Mouse (Mus musculus) left cerebral cortex, postnatal 10 days (tissue): ENCODE data around the gene Larp4. TPM values are rescaled to one million over a fixed set of nuclear protein-coding genes. Genes with fewer than 3 reads are reported as not detected.
"Not testable (repeated sequence)": the region's sequence is repeated elsewhere in the genome, so short reads cannot be mapped to it uniquely, and the experiment has no call there.

Experiments used
- DNase-seq, 2 experiments: peaks; one replicate each; pipeline ENCODE4 v3.0.0; 2021 to 2022; ENCODE audit warnings: low spot score in 2 of 2, mixed read lengths in 1 of 2; ENCODE audit errors: extremely low spot score in 1 of 2
- intact Hi-C: fragments of 180-260 bp; cut with DNase I; formaldehyde crosslinking; loops from one replicate; pipeline ENCODE4 v1.15.1; 2025
- total RNA-seq, 2 experiments: library from RNA; stranded (reverse); gene quantifications; 2 replicates each; pipeline ENCODE4 v1.2.3; 2021

Gene Larp4
- total RNA-seq, result 10 to 100 TPM; 47.2 to 53.2 TPM

DNA sequence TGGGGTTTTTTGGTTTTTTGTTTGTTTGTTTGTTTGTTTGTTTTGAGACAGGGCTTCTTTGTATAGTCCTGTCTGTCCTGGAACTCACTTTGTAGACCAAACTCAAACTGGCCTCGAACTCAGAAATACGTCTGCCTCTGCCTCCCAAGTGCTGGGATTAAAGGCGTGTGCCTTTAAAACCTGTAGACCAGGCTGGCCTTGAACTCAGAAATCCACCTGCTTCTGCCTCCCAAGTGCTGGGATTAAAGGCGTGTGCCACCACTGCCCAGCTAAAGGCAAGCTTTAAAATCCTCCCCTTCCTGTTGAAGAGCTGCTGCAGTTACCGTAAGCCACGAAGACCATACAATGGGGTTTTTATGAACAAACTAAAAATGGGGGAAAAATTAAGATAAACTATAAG lies at the start of gene Larp4:
Gene Larp4 (plus strand): TSS at position 301 of the 400 bp plus-strand sequence.
- intact Hi-C loops, DNase-seq: not testable (repeated sequence)

DNA sequence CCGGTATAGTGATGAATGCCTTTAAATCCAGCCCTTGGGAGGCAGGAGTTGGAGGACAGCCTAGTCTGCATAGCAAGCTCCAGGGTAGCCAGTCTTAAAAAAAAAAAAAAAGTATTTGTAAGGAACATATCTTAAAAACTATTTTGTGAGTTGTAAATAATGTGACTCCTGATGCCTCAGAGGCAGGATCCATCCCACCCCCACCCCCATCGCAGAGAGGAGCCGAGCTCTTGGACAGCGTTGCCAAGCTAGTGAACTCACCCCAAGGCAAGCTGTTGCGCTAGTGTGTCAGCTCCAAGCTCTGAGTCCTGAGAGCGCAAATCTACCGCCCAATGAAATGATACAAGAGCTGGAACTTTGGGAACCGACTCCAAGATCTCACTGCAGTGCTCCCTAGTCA lies 38.6 kb upstream of the Larp4 start:
- intact Hi-C loops, result no loop called here
- no peak for DNase-seq

DNA sequence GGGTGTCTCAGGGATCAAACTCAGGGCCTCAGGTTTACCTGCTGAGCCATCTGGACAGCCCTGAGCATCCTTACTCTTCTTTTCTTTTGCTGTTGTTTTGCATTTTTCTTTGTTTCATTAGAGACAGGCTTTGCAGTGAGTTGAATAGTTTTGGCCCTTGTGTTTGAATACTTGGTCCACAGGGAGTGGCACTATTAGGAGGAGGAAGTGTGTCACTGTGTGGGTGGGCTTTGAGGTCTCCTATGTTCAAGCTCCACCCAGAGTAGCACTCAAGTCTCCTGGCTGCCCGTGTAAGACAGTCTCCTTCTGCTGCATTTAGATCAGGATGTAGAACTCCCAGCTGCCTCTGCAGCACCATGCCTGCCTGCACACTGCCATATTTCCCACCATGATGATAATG lies 35.4 kb upstream of the Larp4 start:
- DNase-seq, result no peak
- intact Hi-C loops, result no loop called here

DNA sequence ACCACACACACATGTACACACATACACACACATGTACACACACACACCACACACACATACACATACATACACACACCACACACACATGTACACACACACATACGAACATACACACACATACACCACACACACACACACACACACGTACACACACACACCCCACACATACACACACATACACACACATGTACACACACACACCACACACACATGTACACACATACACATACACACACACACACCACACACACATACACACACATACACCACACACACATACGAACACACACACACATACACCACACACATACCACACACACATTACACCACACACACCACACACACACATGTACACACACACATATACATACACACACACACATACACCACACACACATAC lies 33.2 kb upstream of the Larp4 start:
- intact Hi-C loops, result no loop called here

DNA sequence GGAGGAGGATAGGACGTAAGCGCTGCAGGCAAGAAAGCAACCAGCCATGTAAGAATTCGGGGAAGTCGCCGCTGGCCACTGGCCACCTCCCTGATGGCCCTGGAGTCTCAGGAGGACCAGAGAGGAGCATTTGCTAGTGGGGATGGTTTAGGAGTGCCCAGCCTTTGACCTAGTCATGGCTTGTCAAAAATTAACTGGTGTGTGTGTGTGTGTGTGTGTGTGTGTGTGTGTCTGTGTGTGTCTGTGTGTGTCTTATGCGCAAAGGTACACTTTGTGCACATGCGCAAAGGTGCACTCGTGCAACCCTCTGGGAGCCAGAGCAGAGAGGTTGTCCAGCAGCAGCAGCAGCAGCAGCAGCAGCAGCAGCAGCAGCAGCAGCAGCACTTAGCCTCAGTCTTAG lies 32.0 kb upstream of the Larp4 start:
- DNase-seq, result no peak
- intact Hi-C loops, result no loop called here

More for the DNA sequence above, 33.2 kb upstream of the Larp4 start:
- DNase-seq, result no peak

DNA sequence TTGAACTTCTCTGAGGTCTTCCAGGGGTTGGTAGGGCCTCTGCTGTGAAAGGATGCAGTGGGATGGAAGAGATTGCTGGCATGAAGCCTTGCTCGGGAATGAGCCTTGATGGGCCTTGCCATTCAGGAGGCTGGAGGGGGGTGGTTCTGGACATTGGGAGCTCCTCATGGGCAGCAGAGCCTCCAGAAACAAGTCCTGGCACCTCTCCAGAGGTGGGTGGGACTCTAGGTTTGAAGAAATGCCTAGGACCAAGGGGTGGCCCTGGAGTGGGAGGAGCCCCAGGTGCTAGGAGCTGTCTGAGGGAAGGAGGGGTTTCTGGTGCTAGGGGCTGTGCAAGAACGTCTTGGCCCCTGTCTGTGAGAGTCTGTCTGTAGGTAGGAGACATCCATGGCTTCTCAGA lies 29.4 kb upstream of the Larp4 start:
- peak in 1 of 2 experiments; percentile 37 for DNase-seq
- intact Hi-C loops, result no loop called here

DNA sequence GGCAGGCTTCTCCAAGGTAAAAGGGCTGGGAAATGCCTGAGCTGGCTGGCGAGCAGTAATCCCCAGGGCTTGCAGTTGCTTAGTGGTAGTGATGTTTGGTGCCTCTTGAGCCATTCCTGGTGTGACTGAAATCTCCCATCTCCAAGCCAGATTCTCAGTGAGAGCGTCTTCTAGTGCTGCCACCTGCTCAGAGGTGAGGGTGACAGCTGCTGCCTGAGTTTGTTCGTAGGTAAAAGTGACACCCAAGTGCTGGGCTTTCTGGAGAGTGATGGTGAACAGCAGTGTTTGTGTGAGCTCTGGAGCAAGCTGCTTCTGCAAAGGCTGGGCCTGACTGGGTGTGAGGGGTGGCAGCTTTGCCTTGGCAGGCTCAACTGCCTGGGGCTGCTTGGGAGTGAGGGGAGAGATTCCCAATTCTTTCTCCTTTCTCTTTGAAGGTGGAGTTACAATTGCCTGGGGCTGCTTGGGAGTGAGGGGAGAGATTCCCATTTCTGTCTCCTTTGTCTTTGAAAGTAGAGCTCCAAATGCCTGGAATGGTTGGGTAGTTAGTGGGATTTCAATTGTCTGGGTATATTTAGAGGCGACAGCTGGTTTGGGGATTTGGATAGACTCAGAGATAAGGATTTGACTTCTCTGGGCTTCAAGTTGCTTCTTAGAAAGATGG lies 28.8 kb upstream of the Larp4 start:
- DNase-seq, result no peak
- intact Hi-C loops, result no loop called here

DNA sequence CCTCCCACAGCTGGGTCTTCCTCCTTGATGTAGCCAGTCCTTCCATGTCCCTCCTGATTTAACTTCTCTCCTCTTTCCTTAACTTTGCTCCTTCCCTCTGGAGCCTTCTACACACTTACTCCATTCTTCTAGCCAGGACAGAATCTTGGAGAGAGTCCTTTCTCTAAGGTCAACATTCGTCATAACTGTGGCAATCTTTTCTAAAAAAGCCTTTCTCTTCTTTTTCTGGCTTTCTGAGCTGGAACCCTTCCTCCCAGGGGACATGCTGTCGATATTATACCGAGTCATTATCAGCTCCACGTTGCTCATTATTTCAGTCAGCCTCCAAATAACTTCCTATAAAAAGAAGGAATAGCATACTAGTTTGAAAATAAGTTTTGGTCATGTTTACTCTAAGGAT lies 14.5 kb upstream of the Larp4 start:
- intact Hi-C loops, result no loop called here
- DNase-seq, result no peak

DNA sequence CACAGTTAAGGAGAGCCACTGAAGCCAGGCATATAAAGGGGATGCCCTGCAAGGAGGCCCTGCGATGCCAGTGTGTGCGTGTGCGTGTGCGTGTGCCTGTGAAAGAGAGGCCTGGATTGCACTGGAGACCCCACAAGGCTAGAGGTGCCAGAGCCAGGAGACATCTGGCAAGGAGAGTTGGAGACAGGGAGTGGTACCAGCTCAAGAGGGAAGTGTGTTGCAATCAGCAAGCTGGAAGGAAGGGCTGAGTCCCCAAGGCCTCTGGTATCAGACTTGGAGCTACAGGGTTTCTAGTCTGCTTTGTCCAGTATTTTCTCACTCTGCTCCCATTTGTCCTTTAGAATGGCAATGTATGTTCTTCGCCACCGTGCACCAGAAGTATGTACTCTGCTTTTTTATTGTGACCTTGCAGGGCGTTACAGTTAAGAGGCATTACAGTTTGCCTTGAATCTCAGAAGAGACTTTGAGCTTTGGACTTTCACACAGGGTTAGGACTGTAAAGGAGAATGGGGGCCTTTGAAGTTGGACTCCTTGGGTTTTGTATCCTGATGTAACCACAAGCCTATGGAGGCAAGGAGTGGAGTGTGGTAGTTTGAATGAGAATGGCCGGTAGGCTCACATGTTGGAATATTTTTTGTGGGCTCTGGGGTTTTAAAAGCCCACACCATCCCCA lies 4.6 kb upstream of the Larp4 start:
- intact Hi-C loops, result no loop called here
- no peak for DNase-seq

DNA sequence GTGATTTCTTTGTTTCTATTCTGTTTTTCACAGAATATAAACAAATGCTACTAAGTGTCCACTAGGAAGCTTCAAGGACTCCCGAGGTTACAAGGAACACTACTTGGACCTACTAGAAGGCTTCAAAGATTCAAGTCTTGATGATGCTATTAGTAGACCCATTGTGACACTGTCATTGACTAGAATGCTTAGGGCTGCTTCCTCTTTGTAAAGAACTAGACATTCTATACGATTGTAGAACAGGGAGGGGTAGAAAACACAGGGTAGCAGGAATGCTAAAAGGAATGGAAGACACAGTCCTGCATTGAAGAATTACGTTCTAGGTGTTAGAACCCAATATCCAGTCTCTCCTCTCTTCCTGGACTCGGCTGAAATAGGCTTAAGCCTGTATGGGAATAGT lies 2.9 kb upstream of the Larp4 start, which contains the start of gene Fam186a:
Gene Fam186a (minus strand): TSS at position 101 of the 400 bp plus-strand sequence.
- no peak for DNase-seq
- intact Hi-C loops, result no loop called here

DNA sequence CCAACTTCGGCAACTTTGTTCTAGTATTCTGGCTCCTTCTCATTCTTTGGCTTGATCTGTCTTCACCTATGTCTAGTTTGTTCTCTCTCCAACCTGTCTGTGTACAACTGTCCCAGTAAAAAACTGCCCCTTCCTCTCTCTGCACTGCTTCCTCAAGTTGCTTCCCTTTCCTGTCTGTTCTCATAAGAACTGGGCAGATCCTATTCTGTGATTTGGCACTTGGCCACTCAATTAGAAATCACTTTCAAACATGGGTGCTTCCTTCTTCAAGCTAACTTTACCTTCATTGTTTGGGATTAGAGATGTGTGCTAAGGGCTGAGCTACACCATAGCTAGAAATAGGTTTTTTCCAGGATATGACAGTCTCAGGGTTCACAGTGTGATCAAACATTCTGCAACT lies 741 bp downstream of the Larp4 start:
- intact Hi-C loops, result no loop called here
- no peak for DNase-seq

DNA sequence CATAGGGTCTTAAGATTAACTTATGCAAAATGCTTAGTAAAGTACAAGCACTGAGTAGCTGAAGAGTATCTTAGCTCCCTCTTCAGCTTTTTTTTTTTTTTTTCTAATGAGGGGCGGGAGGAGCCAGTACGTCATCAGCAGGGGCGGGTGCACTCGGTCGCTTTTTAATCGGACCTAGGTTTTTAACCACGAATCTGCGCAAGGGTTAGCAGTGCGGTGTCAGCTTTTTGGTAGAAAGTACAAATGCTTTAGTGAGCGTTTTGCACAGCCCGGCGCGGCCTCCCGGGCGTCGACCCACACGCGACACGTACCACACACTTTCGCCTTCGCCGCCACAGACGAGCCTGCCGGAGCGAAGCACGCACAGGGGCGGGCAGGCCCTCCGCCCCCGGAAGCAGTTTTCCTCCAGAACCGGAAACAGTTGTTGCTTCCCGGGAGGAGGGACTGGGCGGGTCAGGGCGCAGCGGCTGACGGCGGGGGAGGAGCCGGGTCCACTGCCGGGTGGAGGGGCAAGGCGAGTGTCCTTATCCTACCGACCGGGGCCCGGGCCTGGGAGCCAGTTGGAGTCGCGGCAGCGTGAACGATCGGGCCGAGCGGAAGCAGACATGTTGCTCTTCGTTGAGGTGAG lies 2.6 kb downstream of the Larp4 start:
- intact Hi-C loops, result no loop called here
- DNase-seq, result peak; percentile 92 to 98

DNA sequence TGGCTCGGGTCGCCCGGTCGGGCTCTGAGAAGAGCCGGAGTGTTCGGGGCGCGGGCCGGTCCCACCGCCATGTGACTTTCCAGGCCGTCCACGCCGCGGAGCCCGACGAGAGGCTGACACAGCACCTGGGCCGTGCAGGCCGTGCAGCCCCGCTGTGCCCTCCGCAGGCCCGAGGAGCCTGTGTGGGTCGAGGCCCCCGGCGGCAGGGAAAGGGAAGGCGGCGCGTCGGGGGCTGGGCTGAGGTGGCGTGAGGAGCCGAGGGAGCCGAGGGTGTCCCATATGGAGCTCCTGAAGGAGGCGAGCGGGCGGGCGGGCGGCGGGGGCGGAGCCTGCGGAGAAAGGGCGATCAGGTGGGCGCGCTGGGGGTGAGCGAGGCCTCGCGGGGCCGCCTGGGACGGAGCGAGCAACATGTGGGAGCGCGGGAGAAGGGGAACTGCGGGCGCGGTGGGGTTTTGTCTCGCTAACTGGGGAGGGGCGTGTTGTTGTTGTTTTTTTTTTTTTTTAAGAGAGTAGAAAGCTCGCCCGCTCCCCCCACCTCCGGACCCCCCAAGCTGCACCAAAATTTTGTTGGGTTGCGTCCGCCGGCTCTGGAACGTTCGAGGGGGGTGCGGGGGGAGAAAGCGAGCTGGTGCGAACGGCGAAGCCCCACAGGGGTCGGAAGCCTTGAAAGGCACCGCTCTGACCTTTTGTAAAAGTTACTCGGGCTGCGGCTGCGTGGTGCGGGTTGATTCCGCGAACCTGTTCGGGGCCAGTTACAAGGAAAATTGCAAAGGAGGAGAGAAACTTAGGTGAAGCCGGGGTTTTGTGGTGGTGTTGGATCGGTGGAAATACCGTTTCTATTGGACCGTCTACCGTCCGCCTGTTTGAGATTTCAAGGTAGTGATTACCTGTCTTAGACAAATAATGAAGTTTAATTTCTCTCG lies 3.4 kb downstream of the Larp4 start:
- DNase-seq, result peak; percentile 8 to 82
- intact Hi-C loops, result no loop called here

DNA sequence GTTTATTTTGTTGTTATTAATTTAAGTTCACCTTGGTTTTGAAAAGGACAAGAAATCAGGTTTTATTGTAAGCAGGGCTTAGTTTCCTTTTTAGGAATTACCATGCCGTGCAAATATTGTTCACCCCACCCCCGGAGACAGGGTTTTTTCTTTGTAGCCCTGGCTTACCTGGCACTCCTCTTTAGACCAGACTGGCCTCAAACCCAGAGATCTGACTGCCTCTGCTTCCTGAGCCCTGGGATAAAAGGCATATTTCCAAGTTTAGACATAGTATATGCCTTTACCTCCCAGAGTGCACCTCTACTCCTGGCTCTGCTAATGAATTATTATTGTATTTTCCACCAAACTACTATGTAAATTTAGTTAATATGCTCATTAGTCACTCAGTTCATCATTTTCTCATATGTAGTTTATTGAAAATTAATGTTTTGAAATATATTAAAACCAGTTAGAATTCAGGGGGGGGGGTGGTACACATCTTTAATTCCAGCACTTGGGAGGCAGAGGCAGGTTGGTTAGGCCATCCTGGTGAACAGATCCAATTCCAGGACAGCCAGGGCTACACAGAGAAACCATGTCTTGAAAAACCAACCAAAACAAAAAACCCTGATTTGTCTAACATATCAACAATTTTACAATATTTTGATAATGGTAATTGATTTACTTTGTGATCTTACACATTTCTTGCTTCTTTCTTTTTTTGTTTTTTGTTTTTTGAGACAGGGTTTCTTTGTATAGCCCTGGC lies 4.8 kb downstream of the Larp4 start:
- intact Hi-C loops, result no loop called here
- DNase-seq, result no peak

DNA sequence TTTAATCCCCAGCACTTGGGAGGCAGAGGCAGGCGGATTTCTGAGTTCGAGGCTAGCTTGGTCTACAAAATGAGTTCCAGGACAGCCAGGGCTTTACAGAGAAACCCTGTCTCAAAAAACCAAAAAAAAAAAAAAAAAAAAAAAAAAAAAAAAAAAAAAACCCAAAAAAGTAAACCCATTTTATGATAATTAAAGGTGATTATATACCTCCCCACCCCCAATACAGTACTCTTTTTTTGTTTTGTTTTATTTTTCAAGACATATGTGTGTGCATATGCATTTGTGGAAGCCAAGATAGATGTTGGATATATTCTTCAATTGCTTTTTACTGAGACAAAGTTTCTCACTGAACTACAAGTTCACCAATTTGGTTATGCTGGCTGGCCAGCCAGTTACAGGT lies 6.3 kb downstream of the Larp4 start:
- intact Hi-C loops, DNase-seq: not testable (repeated sequence)

DNA sequence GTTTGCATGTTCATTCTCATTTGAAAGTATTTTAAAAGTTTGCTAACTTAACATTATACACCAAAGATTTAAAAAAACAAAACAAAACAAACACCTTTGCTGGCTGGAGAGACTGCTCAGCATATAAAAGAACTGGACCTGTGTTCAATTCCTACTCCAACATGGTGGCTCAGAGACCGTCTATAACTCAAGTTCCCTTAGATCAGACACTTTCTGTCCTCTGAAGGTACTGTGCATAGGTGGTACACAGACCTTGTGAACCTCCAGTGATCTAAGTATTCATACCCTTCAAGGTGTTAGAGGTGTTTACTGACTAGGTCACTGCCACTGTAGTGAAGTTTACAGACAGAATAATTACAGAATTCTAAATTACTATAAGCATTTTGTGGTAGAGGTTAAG lies 9.4 kb downstream of the Larp4 start:
- no peak for DNase-seq
- intact Hi-C loops, result no loop called here

DNA sequence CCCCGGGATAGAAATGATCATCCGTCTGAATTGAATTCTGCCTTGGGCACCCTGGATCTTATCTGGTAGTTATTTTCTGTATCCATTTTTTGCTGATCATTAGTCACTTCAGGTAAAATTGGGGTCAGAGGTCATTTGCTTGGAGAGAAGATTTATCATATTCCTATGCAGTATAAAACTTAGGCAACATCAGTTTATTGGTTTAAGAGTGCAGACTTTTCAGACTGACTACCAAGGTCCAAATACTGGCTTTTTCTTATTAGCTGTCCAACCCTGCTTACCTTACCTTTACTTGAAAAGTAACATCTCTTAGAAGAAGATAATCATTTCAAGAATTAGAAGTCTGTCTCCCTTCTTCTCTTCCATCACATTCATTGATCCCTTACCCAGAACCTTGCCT lies 9.8 kb downstream of the Larp4 start:
- intact Hi-C loops, result no loop called here
- no peak for DNase-seq

DNA sequence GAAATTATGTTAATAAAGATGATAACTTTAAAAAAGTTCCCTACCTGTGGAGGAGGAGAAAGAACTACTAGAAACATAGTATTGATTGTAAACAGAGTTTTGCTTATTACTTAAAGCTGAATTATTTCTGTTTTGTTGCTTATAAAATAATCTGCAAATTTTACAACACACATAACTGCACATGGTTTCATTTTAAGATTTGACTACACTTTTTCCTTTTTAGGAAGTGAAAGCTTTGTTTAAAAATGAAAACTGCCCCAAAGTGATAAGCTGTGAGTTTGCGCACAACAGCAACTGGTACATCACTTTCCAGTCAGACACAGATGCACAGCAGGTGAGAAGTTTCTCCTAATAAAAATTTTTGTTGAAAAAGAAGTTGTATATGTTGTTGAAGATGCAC lies 23.2 kb downstream of the Larp4 start:
- DNase-seq, result no peak
- intact Hi-C loops, result no loop called here
